Mouse (Mus musculus): ENCODE data around the gene Abtb2. TPM values are rescaled to one million over a fixed set of nuclear protein-coding genes. Genes with fewer than 3 reads are reported as not detected.

Gene Abtb2
- polyA plus RNA-seq, 1 experiment, result 16.1 TPM

- Histone ChIP-seq H3K27me3 (ENCODE audit: control insufficient read depth, insufficient read depth, insufficient read length) (no peaks in the 10 kb centered on the region), H3K4me2 (ENCODE audit: low read depth) (no peak overlapping the region), H3K36me3 (ENCODE audit: control insufficient read depth, insufficient read depth) (no peaks in the 10 kb centered on the region), H3K4me3 (no peak overlapping the region), H3ac (ENCODE audit: control insufficient read depth, insufficient read length) (no peak overlapping the region), H3K79me2 (ENCODE audit: control insufficient read depth, insufficient read depth) (peaks cover 5% of the 10 kb centered on the region)
- no peak for TF ChIP-seq SRF (IDR thresholded peaks at IDR 0.05; ENCODE audit: control insufficient read depth, insufficient read length, low read depth)
Observed at GRCm38 (mm10) chr2:103667962-103668815, 102.1 kb downstream of the Abtb2 start.

GRCm38 (mm10) chr2:103668939-103669338 lies 102.8 kb downstream of the Abtb2 start:
- Histone ChIP-seq H3K4me3 (no peak overlapping the region), H3K36me3 (ENCODE audit: control insufficient read depth, insufficient read depth) (no peaks in the 10 kb centered on the region), H3K4me2 (ENCODE audit: low read depth) (no peak overlapping the region), H3ac (ENCODE audit: control insufficient read depth, insufficient read length) (no peak overlapping the region), H3K79me2 (ENCODE audit: control insufficient read depth, insufficient read depth) (peaks cover 2% of the 10 kb centered on the region), H3K27me3 (ENCODE audit: control insufficient read depth, insufficient read depth, insufficient read length) (no peaks in the 10 kb centered on the region)
- TF ChIP-seq CEBPB (IDR thresholded peaks at IDR 0.05; ENCODE audit: insufficient read depth, poor library complexity, severe bottlenecking), result no peak
- no peak for TF ChIP-seq POLR2AphosphoS2 (IDR thresholded peaks at IDR 0.05; ENCODE audit: insufficient read length, low read depth)
- no peak for TF ChIP-seq REST (IDR thresholded peaks at IDR 0.05; ENCODE audit: insufficient read depth, insufficient read length)
- no peak for TF ChIP-seq SRF (IDR thresholded peaks at IDR 0.05; ENCODE audit: control insufficient read depth, insufficient read length, low read depth)
- no peak for TF ChIP-seq MYOD1 (IDR thresholded peaks at IDR 0.05; ENCODE audit: control insufficient read depth in 1 of 3, insufficient read length in 2 of 3, low read depth in 2 of 3)
- TF ChIP-seq MAX (IDR thresholded peaks at IDR 0.05; ENCODE audit: low read depth), result no peak
- no peak for TF ChIP-seq E2F4 (IDR thresholded peaks at IDR 0.05; ENCODE audit: insufficient read depth)
- TF ChIP-seq TCF3 (IDR thresholded peaks at IDR 0.05; ENCODE audit: insufficient read length, low read depth), result no peak
- TF ChIP-seq TCF12 (IDR thresholded peaks at IDR 0.05; ENCODE audit: insufficient read depth, poor library complexity, severe bottlenecking), result no peak
- TF ChIP-seq MYOG (IDR thresholded peaks at IDR 0.05; ENCODE audit: control insufficient read depth in 1 of 3, insufficient read depth in 1 of 3, insufficient read length in 2 of 3, low read depth in 2 of 3), result no peak
- TF ChIP-seq POLR2A (IDR thresholded peaks at IDR 0.05; ENCODE audit: insufficient read length, low read depth), result no peak
- TF ChIP-seq USF1 (IDR thresholded peaks at IDR 0.05; ENCODE audit: low read depth), result no peak

- TF ChIP-seq USF1 (IDR thresholded peaks at IDR 0.05; ENCODE audit: low read depth), result no peak
- TF ChIP-seq SRF (IDR thresholded peaks at IDR 0.05; ENCODE audit: control insufficient read depth, insufficient read length, low read depth), result no peak
- no peak for TF ChIP-seq POLR2A (IDR thresholded peaks at IDR 0.05; ENCODE audit: insufficient read length, low read depth)
- TF ChIP-seq POLR2AphosphoS2 (IDR thresholded peaks at IDR 0.05; ENCODE audit: insufficient read length, low read depth), result no peak
- no peak for TF ChIP-seq CEBPB (IDR thresholded peaks at IDR 0.05; ENCODE audit: insufficient read depth, poor library complexity, severe bottlenecking)
- no peak for TF ChIP-seq REST (IDR thresholded peaks at IDR 0.05; ENCODE audit: insufficient read depth, insufficient read length)
- no peak for TF ChIP-seq TCF12 (IDR thresholded peaks at IDR 0.05; ENCODE audit: insufficient read depth, poor library complexity, severe bottlenecking)
- TF ChIP-seq E2F4 (IDR thresholded peaks at IDR 0.05; ENCODE audit: insufficient read depth), result no peak
- TF ChIP-seq TCF3 (IDR thresholded peaks at IDR 0.05; ENCODE audit: insufficient read length, low read depth), result no peak
- no peak for TF ChIP-seq MYOD1 (IDR thresholded peaks at IDR 0.05; ENCODE audit: control insufficient read depth in 1 of 3, insufficient read length in 2 of 3, low read depth in 2 of 3)
- no peak for TF ChIP-seq MAX (IDR thresholded peaks at IDR 0.05; ENCODE audit: low read depth)
- no peak for TF ChIP-seq MYOG (IDR thresholded peaks at IDR 0.05; ENCODE audit: control insufficient read depth in 1 of 3, insufficient read depth in 1 of 3, insufficient read length in 2 of 3, low read depth in 2 of 3)
- Histone ChIP-seq H3K4me2 (ENCODE audit: low read depth) (peak overlapping the region; percentile 30), H3ac (ENCODE audit: control insufficient read depth, insufficient read length) (no peak overlapping the region), H3K4me3 (no peak overlapping the region), H3K36me3 (ENCODE audit: control insufficient read depth, insufficient read depth) (no peaks in the 10 kb centered on the region), H3K27me3 (ENCODE audit: control insufficient read depth, insufficient read depth, insufficient read length) (no peaks in the 10 kb centered on the region), H3K79me2 (ENCODE audit: control insufficient read depth, insufficient read depth) (no peaks in the 10 kb centered on the region)
Observed at GRCm38 (mm10) chr2:103669561-103669960, 103.5 kb downstream of the Abtb2 start.

- TF ChIP-seq POLR2A (IDR thresholded peaks at IDR 0.05; ENCODE audit: insufficient read length, low read depth), result no peak
- no peak for TF ChIP-seq SRF (IDR thresholded peaks at IDR 0.05; ENCODE audit: control insufficient read depth, insufficient read length, low read depth)
- TF ChIP-seq REST (IDR thresholded peaks at IDR 0.05; ENCODE audit: insufficient read depth, insufficient read length), result no peak
- TF ChIP-seq USF1 (IDR thresholded peaks at IDR 0.05; ENCODE audit: low read depth), result no peak
- TF ChIP-seq TCF12 (IDR thresholded peaks at IDR 0.05; ENCODE audit: insufficient read depth, poor library complexity, severe bottlenecking), result no peak
- no peak for TF ChIP-seq MYOG (IDR thresholded peaks at IDR 0.05; ENCODE audit: control insufficient read depth in 1 of 3, insufficient read depth in 1 of 3, insufficient read length in 2 of 3, low read depth in 2 of 3)
- TF ChIP-seq MAX (IDR thresholded peaks at IDR 0.05; ENCODE audit: low read depth), result no peak
- TF ChIP-seq E2F4 (IDR thresholded peaks at IDR 0.05; ENCODE audit: insufficient read depth), result no peak
- TF ChIP-seq TCF3 (IDR thresholded peaks at IDR 0.05; ENCODE audit: insufficient read length, low read depth), result no peak
- no peak for TF ChIP-seq MYOD1 (IDR thresholded peaks at IDR 0.05; ENCODE audit: control insufficient read depth in 1 of 3, insufficient read length in 2 of 3, low read depth in 2 of 3)
- no peak for TF ChIP-seq POLR2AphosphoS2 (IDR thresholded peaks at IDR 0.05; ENCODE audit: insufficient read length, low read depth)
- TF ChIP-seq CEBPB (IDR thresholded peaks at IDR 0.05; ENCODE audit: insufficient read depth, poor library complexity, severe bottlenecking), result no peak
- no peak overlapping the region for H3ac ChIP-seq (ENCODE audit: control insufficient read depth, insufficient read length)
- H3K27me3 ChIP-seq (ENCODE audit: control insufficient read depth, insufficient read depth, insufficient read length), result no peaks in the 10 kb centered on the region
- H3K79me2 ChIP-seq (ENCODE audit: control insufficient read depth, insufficient read depth), result no peaks in the 10 kb centered on the region
- peak overlapping the region; percentile 43 for H3K4me2 ChIP-seq (ENCODE audit: low read depth)
- no peak overlapping the region for H3K4me3 ChIP-seq
- H3K36me3 ChIP-seq (ENCODE audit: control insufficient read depth, insufficient read depth), result no peaks in the 10 kb centered on the region
Observed at GRCm38 (mm10) chr2:103670276-103670680, 104.2 kb downstream of the Abtb2 start.
